Mouse (Mus musculus) heart, embryonic 15.5 days (tissue): ENCODE measurements around the gene Camkmt. TPM values are rescaled to one million over a fixed set of nuclear protein-coding genes. Genes with fewer than 3 reads are reported as not detected.

ENCODE experiments used
- ATAC-seq: fragments of 200-750 bp; cut with Nextera tagmentation; replicated peaks from 2 replicates; pipeline ENCODE4 v1.8.0; 2017; ENCODE audit warnings: low read depth, moderate TSS enrichment; ENCODE audit not compliant: insufficient number of reproducible peaks, insufficient read depth, low FRiP score
- H3K27ac ChIP-seq: fragments of 300-500 bp; sonication (generic); 2 replicates; pipeline ENCODE4 v1.5.1; 2015; ENCODE audit warnings: mild to moderate bottlenecking, inconsistent platforms
- H3K27me3 ChIP-seq: fragments of 300-500 bp; sonication (generic); 2 replicates; pipeline ENCODE4 v1.6.1; 2015; ENCODE audit warnings: inconsistent platforms
- H3K36me3 ChIP-seq: fragments of 300-500 bp; sonication (generic); 2 replicates; pipeline ENCODE4 v1.6.1; 2015; ENCODE audit warnings: mild to moderate bottlenecking, inconsistent platforms
- H3K4me1 ChIP-seq: fragments of 300-500 bp; sonication (generic); replicated peaks from 2 replicates; pipeline ENCODE4 v1.6.1; 2015; ENCODE audit warnings: inconsistent platforms
- H3K4me2 ChIP-seq: fragments of 300-500 bp; sonication (generic); 2 replicates; pipeline ENCODE4 v1.6.1; 2015; ENCODE audit warnings: inconsistent platforms, mild to moderate bottlenecking, moderate library complexity
- H3K4me3 ChIP-seq: fragments of 300-500 bp; sonication (generic); 2 replicates; pipeline ENCODE4 v1.5.1; 2015; ENCODE audit warnings: mild to moderate bottlenecking, inconsistent platforms
- H3K9ac ChIP-seq: fragments of 300-500 bp; sonication (generic); 2 replicates; pipeline ENCODE4 v1.6.1; 2015; ENCODE audit warnings: mild to moderate bottlenecking, inconsistent platforms
- H3K9me3 ChIP-seq: fragments of 300-500 bp; sonication (generic); replicated peaks from 2 replicates; pipeline ENCODE4 v1.6.1; 2016; ENCODE audit warnings: inconsistent platforms
- WGBS: fragments of 180-500 bp; shearing (Covaris S2); methylation state at CpG from one replicate; pipeline ENCODE4 v1.1.7; 2015; ENCODE audit warnings: mixed read lengths; 5-methylcytosine and 5-hydroxymethylcytosine counted together
- polyA plus RNA-seq: library from polyadenylated mRNA; unstranded; fragments of >200 nt; fragmentation: Nextera tagmentation; extraction: Ambion mirVana; gene quantifications from 2 replicates; pipeline ENCODE4 v1.2.1, GENCODE M21; 2015

Camkmt gene
- polyA plus RNA-seq, 1 experiment from 2014 or later = 5.0 TPM

GRCm38 (mm10) chr17:85463497-85464392, 373.4 kb downstream of the Camkmt start:
- Histone ChIP-seq H3K4me3 (peak overlapping the region; percentile 22; the same call in 1 of the 2 replicates), H3K27me3 (peaks cover 97% of the 10 kb centered on the region), H3K9ac (no peak overlapping the region), H3K4me1 (peaks cover 9% of the 10 kb centered on the region), H3K9me3 (no peaks in the 10 kb centered on the region), H3K4me2 (peak overlapping the region; percentile 36), H3K27ac (no peak overlapping the region), H3K36me3 (no peaks in the 10 kb centered on the region)
- WGBS = 15% methylated on average over 22 of the region's 22 CpGs
- ATAC-seq = no peak

- WGBS = 3% methylated on average over 40 of the region's 40 CpGs
- Histone ChIP-seq H3K4me2 (peak overlapping the region; percentile 36), H3K27ac (no peak overlapping the region), H3K9ac (no peak overlapping the region), H3K4me1 (peaks cover 9% of the 10 kb centered on the region), H3K4me3 (peak overlapping the region; percentile 22), H3K27me3 (peaks cover 97% of the 10 kb centered on the region), H3K9me3 (no peaks in the 10 kb centered on the region), H3K36me3 (no peaks in the 10 kb centered on the region)
- no peak for ATAC-seq
These were observed 374.4 kb downstream of the Camkmt start for GRCm38 (mm10) chr17:85464466-85465411.

- Histone ChIP-seq H3K27ac (no peak overlapping the region), H3K9ac (no peak overlapping the region), H3K4me3 (no peak overlapping the region), H3K27me3 (peaks cover 96% of the 10 kb centered on the region), H3K9me3 (no peaks in the 10 kb centered on the region), H3K4me1 (peaks cover 6% of the 10 kb centered on the region), H3K4me2 (no peak overlapping the region), H3K36me3 (no peaks in the 10 kb centered on the region)
- WGBS = 67% methylated on average over 4 of the region's 4 CpGs
- no peak for ATAC-seq
These were observed 379.4 kb downstream of the Camkmt start for GRCm38 (mm10) chr17:85469776-85470175.

DNA sequence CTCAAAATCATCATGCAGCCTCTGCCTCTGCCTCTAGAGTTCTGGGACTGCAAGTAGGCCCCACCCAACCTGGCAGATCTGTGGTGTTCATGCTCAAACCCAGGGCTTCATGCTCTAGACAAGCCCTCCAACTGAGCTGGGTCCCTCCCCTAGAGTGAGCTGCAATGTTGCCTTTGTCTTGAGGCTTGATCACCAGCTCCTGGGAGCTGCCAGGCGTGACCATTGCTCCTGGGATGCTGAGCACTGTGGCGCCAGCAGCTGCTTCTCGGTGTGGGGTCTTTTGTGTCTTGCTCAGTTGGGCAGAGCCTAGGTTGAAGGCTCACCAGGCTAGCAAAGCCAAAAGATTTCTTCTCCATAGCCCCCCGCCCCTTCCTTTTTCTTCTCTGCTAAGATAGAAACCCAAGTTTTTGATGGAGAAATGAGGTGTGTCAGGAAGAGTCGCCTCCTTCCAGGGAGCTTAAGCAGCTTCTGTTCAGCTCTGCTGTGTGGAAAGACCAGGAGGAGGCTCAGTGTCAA, 382.4 kb downstream of the Camkmt start:
- Histone ChIP-seq H3K27me3 (peaks cover 87% of the 10 kb centered on the region), H3K4me3 (no peak overlapping the region), H3K27ac (no peak overlapping the region), H3K4me1 (no peaks in the 10 kb centered on the region), H3K36me3 (no peaks in the 10 kb centered on the region), H3K9me3 (no peaks in the 10 kb centered on the region), H3K9ac (no peak overlapping the region), H3K4me2 (no peak overlapping the region)
- 4% methylated on average over 5 of the region's 5 CpGs for WGBS
- no peak for ATAC-seq

DNA sequence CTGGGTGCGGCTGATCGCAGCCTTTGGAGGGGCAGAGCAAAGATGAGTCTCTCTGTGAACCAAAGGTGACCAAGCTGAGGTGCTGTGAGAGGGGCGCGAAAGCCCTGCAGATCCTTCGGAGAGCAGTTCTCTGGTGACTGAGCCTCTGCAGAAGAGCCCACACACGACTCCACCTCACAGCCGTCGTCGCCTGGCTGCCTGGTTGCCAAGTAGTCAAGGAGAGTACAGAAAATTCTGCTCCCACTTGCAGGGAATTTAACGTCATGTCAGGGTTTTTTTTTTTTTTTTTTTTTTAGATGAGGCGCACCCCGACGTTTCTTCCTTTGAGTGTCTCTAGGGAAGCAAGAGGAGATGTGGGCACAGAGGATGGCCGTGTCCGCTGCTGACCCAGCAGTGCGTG, 382.9 kb downstream of the Camkmt start:
- no peak overlapping the region for H3K4me2 ChIP-seq
- H3K4me3 ChIP-seq = no peak overlapping the region
- no peaks in the 10 kb centered on the region for H3K36me3 ChIP-seq
- no peaks in the 10 kb centered on the region for H3K4me1 ChIP-seq
- peaks cover 87% of the 10 kb centered on the region for H3K27me3 ChIP-seq
- H3K9ac ChIP-seq = no peak overlapping the region
- no peaks in the 10 kb centered on the region for H3K9me3 ChIP-seq
- WGBS = 5% methylated on average over 16 of the region's 16 CpGs
- ATAC-seq = no peak
- no peak overlapping the region for H3K27ac ChIP-seq

DNA sequence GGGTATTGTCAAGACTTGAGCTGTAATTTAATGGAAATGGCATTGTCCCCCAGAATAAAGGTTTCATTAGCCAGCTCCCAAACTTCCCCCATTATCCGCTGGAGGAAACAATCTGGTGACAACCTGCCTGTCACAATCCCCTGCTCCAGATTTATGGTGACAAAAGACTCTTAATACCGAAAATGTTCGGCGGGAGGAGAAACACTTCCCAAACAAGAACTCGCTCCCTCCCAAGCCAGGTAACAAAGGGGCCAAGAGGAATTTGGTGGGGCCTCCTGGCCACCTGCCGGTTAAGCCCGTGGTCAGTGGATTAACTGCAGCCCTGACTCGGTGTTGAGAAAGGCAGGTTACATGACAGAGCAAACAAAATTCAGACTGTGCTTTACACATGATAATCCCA, 383.5 kb downstream of the Camkmt start:
- no peak overlapping the region for H3K4me3 ChIP-seq

DNA sequence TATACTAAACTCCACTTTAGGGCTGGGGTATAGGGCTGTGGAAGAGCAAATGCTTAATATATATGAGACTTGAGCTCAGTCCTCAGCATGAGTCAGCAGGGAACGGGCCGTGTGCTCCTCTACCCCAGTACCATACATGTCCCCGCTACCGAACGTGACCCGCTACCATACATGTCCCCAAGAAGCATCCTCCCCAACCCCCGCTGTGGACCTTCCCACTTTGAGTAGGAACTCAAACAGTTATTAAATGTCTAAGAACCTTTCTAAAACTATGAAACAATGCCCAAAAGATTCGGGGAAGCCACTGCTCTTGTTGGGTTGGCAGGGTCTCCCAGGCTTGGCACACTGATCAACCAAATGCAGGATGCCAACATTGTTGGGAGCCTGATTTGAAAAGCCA, 390.9 kb downstream of the Camkmt start:
- Histone ChIP-seq H3K27ac (no peak overlapping the region), H3K9ac (no peak overlapping the region), H3K4me3 (no peak overlapping the region), H3K36me3 (no peaks in the 10 kb centered on the region), H3K4me2 (no peak overlapping the region), H3K27me3 (peaks cover 89% of the 10 kb centered on the region), H3K4me1 (peaks cover 8% of the 10 kb centered on the region), H3K9me3 (no peaks in the 10 kb centered on the region)
- no peak for ATAC-seq
- WGBS = 87% methylated on average over 8 of the region's 8 CpGs

More for the DNA sequence above, 383.5 kb downstream of the Camkmt start:
- Histone ChIP-seq H3K27me3 (peaks cover 86% of the 10 kb centered on the region), H3K9ac (no peak overlapping the region), H3K4me1 (no peaks in the 10 kb centered on the region), H3K36me3 (no peaks in the 10 kb centered on the region), H3K4me2 (no peak overlapping the region), H3K9me3 (no peaks in the 10 kb centered on the region), H3K27ac (no peak overlapping the region)
- no peak for ATAC-seq
- 6% methylated on average over 8 of the region's 8 CpGs for WGBS

DNA sequence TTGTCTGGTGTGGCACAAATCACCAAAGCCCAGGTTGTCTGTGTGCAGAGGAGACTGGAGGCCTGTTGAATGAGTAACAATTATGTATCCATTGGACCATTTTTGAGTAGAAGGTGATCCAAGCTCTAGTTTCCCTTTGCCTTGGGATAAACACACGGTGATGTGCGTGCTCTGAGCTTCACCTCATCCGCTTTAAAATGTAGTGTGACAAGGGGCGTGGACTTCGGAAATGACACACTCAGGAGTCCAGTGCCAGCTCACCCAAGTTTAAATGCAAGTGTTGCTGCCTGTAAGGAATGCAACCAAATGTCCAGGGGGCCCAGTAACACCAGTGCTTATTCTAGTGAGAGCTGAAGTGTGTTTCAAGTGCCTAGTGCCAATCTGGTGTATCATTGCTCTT, 392.7 kb downstream of the Camkmt start:
- no peaks in the 10 kb centered on the region for H3K36me3 ChIP-seq
- peaks cover 95% of the 10 kb centered on the region for H3K27me3 ChIP-seq
- ATAC-seq = no peak
- no peak overlapping the region for H3K4me3 ChIP-seq
- no peak overlapping the region for H3K27ac ChIP-seq
- no peak overlapping the region for H3K9ac ChIP-seq
- WGBS = 83% methylated on average over 5 of the region's 5 CpGs
- peaks cover 14% of the 10 kb centered on the region for H3K4me1 ChIP-seq
- H3K9me3 ChIP-seq = no peaks in the 10 kb centered on the region
- H3K4me2 ChIP-seq = no peak overlapping the region

- H3K27ac ChIP-seq = no peak overlapping the region
- no peaks in the 10 kb centered on the region for H3K36me3 ChIP-seq
- no peak overlapping the region for H3K4me2 ChIP-seq
- no peak for ATAC-seq
- H3K27me3 ChIP-seq = peaks cover 97% of the 10 kb centered on the region
- H3K9ac ChIP-seq = no peak overlapping the region
- 30% methylated on average over 8 of the region's 8 CpGs for WGBS
- H3K4me3 ChIP-seq = no peak overlapping the region
- no peaks in the 10 kb centered on the region for H3K9me3 ChIP-seq
- peaks cover 14% of the 10 kb centered on the region for H3K4me1 ChIP-seq
These were observed 393.7 kb downstream of the Camkmt start for GRCm38 (mm10) chr17:85484015-85484414.

DNA sequence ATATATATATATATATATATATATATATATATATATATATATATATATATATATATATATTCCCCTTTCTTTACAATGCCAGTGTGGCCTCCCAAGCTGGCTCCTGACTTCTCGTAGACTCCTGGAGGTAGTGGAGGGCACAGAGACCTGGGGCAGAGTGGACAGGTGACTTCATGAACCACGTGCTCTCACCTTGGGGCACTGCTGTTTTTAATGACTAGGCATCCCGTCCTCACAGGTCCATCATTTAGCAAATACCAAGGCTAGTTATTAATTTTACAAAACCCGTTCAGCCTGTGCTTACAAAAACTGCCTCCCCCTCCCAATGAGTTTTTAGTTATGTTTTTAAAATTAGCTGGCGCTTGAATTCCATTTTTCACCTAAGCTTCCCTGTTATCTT, 394.2 kb downstream of the Camkmt start:
- H3K27ac ChIP-seq = no peak overlapping the region
- H3K4me3 ChIP-seq = no peak overlapping the region
- H3K36me3 ChIP-seq = no peaks in the 10 kb centered on the region
- H3K4me1 ChIP-seq = peaks cover 14% of the 10 kb centered on the region
- ATAC-seq = no peak
- 31% methylated on average over 5 of the region's 5 CpGs for WGBS
- no peaks in the 10 kb centered on the region for H3K9me3 ChIP-seq
- H3K27me3 ChIP-seq = peaks cover 97% of the 10 kb centered on the region
- H3K4me2 ChIP-seq = no peak overlapping the region
- no peak overlapping the region for H3K9ac ChIP-seq
